Mouse (Mus musculus) heart, postnatal 10 days (tissue): ENCODE results near the gene Dgki. TPM values are rescaled to one million over a fixed set of nuclear protein-coding genes. Genes with fewer than 3 reads are reported as not detected.

Experiments used
- total RNA-seq, 2 experiments: library from RNA; stranded (reverse); gene quantifications; 2 replicates each; pipeline ENCODE4 v1.2.3; 2021

Gene Dgki
- total RNA-seq, 2 experiments from 2014 or later = 0.45 to 0.65 TPM

Other genes with a start within 250 kb of the Dgki start
- gene Creb3l2, start 142.0 kb upstream of the Dgki start, total RNA-seq = 10 to 100 TPM; 40.0 to 42.0 TPM
- gene Akr1d1, start 230.0 kb upstream of the Dgki start, total RNA-seq = not detected